Mouse (Mus musculus): ENCODE measurements around the gene 4932438H23Rik.

Gene 4932438H23Rik

GRCm38 (mm10) chr16:91110999-91111535 is 16.1 kb upstream of the 4932438H23Rik start:
- no peak for TF ChIP-seq GATA4 (IDR thresholded peaks at IDR 0.05; ENCODE audit: insufficient replicate concordance, low read length)

DNA sequence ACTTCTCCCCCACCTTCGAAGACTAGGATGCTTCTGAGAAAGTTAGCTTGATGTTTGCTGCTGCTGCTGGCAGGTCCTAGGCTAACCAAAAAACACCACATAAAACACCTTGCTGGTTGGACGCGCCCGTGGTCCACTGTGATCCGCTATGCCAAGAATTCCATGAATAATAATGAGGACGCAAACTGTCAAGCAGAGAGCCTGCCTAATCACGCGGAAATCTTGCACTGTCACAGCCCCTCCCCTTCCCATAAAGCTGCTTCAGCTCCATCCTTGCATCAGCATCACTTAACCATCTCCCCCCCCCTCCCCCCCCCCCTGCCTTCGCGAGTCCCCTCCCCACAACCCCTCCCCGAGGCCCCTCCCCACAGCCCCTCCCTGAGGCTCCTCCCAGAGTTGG is 12.7 kb upstream of the 4932438H23Rik start:
- no peak for TF ChIP-seq GATA4 (IDR thresholded peaks at IDR 0.05; ENCODE audit: insufficient replicate concordance, low read length)

DNA sequence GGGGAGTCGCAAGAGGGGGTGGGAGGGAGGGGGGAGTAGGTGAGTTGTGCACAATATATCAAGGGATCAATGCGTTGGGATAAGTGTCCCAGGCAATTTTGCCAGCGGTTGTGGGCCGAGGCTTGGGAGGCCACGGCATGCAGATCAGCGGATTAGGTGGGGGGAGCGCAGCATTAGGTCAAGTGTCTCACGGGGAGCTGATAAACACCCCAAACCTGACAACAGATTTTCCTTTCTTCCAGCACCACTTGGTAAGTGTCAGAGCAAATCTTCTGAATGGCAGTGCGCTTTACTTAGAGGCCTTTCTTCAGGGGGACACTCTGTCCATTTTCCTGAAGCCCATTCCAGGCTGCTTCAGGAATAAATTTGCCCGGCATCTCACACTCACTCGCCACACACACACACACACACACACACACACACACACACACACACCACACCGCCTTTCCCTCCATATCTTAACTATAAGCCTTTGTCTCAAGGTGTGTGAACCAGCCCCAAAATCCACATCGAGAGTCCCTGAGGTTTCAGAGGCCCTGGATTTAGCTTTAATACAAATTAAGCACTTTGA is 10.6 kb upstream of the 4932438H23Rik start:
- no peak for TF ChIP-seq GATA4 (IDR thresholded peaks at IDR 0.05; ENCODE audit: insufficient replicate concordance, low read length)

DNA sequence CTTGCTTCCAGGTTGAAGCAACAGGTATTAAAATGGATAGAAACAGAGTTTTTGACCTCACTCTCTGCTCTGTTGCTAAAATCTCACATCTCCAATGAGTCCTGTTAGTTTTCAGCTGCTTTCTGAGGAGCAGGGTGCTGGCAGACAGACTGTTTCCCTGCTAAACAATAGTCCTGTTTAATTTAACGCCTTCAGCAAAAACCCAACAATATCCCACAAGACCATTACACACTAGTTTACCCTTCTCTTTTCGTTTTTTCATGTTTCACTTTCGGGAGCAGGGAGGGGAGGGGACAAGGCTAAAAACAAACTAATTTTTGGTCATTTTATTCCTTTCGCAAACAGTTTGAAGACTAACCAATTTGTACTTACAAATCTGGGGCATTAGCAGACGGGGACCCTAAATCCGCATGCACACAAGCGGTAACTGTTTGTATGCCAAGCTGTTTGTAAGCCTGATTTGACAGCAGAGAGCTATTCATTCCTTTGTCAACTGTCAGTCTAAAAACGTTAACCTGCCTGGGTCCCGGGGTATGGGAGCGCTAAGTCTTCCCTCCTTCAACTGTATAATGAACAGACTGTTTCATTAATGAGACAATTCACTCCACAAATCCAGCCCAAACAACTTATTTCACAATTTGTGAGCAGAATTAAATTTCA is 10.0 kb upstream of the 4932438H23Rik start:
- TF ChIP-seq GATA4 (IDR thresholded peaks at IDR 0.05; ENCODE audit: insufficient replicate concordance, low read length): no peak

- TF ChIP-seq GATA4 (IDR thresholded peaks at IDR 0.05; ENCODE audit: insufficient replicate concordance, low read length): no peak
Measured at GRCm38 (mm10) chr16:91103386-91103785, 8.5 kb upstream of the 4932438H23Rik start.

GRCm38 (mm10) chr16:91100484-91100883 is 5.6 kb upstream of the 4932438H23Rik start:
- no peak for TF ChIP-seq GATA4 (IDR thresholded peaks at IDR 0.05; ENCODE audit: insufficient replicate concordance, low read length)

- no peak for TF ChIP-seq GATA4 (IDR thresholded peaks at IDR 0.05; ENCODE audit: insufficient replicate concordance, low read length)
Measured at GRCm38 (mm10) chr16:91099444-91100065, 4.6 kb upstream of the 4932438H23Rik start.

- no peak for TF ChIP-seq GATA4 (IDR thresholded peaks at IDR 0.05; ENCODE audit: insufficient replicate concordance, low read length)
Measured at GRCm38 (mm10) chr16:91097858-91098257, 2.9 kb upstream of the 4932438H23Rik start.

DNA sequence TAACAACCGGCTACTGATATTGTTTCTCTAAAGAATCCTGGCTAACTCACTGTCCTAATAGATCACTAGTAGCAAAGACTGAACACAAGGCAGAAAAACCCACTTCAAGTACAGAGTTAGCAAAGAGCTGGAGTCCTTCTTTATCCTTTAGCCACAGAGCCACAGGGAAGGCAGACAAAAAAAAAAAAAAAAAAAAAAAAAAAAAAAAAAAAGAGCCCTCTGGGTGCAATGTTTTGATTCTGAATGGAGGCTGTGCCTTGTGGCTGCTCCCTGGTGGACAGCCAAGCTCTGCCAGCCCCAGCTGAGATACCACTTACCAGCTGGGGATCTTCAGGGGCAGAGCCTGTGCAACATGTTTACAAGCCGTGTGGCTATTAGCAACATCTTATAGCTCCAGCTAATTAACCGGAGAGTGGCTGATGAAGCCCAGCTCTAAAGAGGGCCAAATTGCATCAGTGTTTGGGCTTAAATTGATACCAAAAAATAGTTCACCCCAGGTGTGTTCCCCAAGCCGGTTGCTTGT is 2.1 kb upstream of the 4932438H23Rik start:
- no peak for TF ChIP-seq GATA4 (IDR thresholded peaks at IDR 0.05; ENCODE audit: insufficient replicate concordance, low read length)

GRCm38 (mm10) chr16:91096016-91096415 is 1.1 kb upstream of the 4932438H23Rik start:
- no peak for TF ChIP-seq GATA4 (IDR thresholded peaks at IDR 0.05; ENCODE audit: insufficient replicate concordance, low read length)

DNA sequence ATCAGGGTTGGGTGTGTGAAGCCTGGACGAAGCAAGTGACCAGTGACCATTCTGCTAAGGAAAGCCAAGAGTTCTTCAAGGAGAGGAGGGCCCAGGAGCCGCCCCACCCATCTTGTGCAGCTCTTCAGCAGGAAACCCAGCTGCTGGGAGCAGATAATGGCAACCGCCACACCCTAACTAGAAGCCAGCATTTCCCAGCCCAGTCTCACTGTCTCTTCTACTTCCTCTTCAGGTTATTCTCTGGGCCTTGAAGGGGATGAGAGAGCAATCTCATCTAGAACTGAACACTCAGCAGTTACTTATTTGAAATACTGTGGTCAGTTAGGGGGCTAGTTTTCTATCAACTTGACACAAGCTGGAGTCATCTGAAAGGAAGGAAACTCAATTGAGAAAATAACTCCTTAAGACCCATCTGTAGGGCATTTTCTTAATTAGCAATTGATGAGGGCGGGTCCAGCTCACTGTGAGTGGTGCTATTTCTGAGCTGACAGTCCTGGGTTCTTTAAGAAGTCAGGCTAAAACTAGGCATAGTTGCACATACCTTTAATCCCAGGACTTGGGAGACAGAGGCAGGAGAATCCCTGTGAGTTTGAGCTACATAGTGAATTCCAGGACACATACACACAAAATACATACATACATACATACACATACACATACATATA is 8.1 kb downstream of the 4932438H23Rik start:
- TF ChIP-seq GATA4 (IDR thresholded peaks at IDR 0.05; ENCODE audit: insufficient replicate concordance, low read length): no peak

GRCm38 (mm10) chr16:91085239-91085825 is 9.6 kb downstream of the 4932438H23Rik start:
- TF ChIP-seq GATA4 (IDR thresholded peaks at IDR 0.05; ENCODE audit: insufficient replicate concordance, low read length): no peak

- TF ChIP-seq GATA4 (IDR thresholded peaks at IDR 0.05; ENCODE audit: insufficient replicate concordance, low read length): no peak
Measured at GRCm38 (mm10) chr16:91084307-91085238, 10.3 kb downstream of the 4932438H23Rik start.
